1 mouse cellular context compared by ENCODE assay signal in genomic region chr17:74291640-74292361, GRCm38 (mm10).
A peak's percentile ranks its signal among the peaks of the same experiment; 100 is the strongest.
TF ChIP-seq lines count a peak whose summit lies in the region.

No protein-coding gene starts in this region.

TF ChIP-seq in MEL, 35 proteins besides CTCF, POLR2A, EP300 and RAD21 (continued from another document):
- no peak for TF ChIP-seq USF2 (IDR thresholded peaks at IDR 0.05; ENCODE audit: borderline replicate concordance in 1 of 2, insufficient read depth in 1 of 2, low read depth in 1 of 2, low read length in 2 of 2)
- no peak for TF ChIP-seq SMC3 (IDR thresholded peaks at IDR 0.05; ENCODE audit: low read depth, low read length)
- TF ChIP-seq JUND (IDR thresholded peaks at IDR 0.05; ENCODE audit: low read depth, low read length): no peak
- peak; percentile 55; the same call in 1 of the 2 replicates for TF ChIP-seq TCF12 (IDR thresholded peaks at IDR 0.05; ENCODE audit: low read depth, low read length)
- no peak for TF ChIP-seq MAZ (IDR thresholded peaks at IDR 0.05; ENCODE audit: low read depth, low read length)
- TF ChIP-seq CHD1 (IDR thresholded peaks at IDR 0.05; ENCODE audit: low read depth, low read length): peak; percentile 64; the same call in 1 of the 2 replicates
- TF ChIP-seq ETS1 (IDR thresholded peaks at IDR 0.05; ENCODE audit: low read depth, low read length): peak; percentile 38; the same call in 1 of the 2 replicates
- no peak for TF ChIP-seq HCFC1 (IDR thresholded peaks at IDR 0.05; ENCODE audit: low read depth, low read length)
- no peak for TF ChIP-seq MYB (IDR thresholded peaks at IDR 0.05; ENCODE audit: low read depth, low read length)
- no peak for TF ChIP-seq POLR2AphosphoS2 (IDR thresholded peaks at IDR 0.05; ENCODE audit: low read length)
- no peak for TF ChIP-seq MAFK (IDR thresholded peaks at IDR 0.05; ENCODE audit: borderline replicate concordance, low read depth, low read length)
- TF ChIP-seq ELF1 (IDR thresholded peaks at IDR 0.05; ENCODE audit: low read depth, low read length): no peak
- no peak for TF ChIP-seq USF1 (IDR thresholded peaks at IDR 0.05; ENCODE audit: low read depth, low read length)
